Mouse (Mus musculus) right cerebral cortex, adult 18-20 months (tissue): Measurements from ENCODE around the gene Nup153.
A peak's percentile ranks its signal among the peaks of the same experiment; 100 is the strongest.

Experiments used
- DNase-seq: peaks from one replicate; pipeline ENCODE4 v3.0.0; 2022; ENCODE audit warnings: mixed read lengths

Nup153 gene

GRCm38 (mm10) chr13:46669048-46669619, 58.6 kb downstream of the Nup153 start, which contains the start of gene Fam8a1:
Gene Fam8a1 (plus strand): TSS chr13:46669522.
- DNase-seq = peak; percentile 93

- DNase-seq = peak; percentile 54
Observed at GRCm38 (mm10) chr13:46663461-46663964, 64.2 kb downstream of the Nup153 start.

DNA sequence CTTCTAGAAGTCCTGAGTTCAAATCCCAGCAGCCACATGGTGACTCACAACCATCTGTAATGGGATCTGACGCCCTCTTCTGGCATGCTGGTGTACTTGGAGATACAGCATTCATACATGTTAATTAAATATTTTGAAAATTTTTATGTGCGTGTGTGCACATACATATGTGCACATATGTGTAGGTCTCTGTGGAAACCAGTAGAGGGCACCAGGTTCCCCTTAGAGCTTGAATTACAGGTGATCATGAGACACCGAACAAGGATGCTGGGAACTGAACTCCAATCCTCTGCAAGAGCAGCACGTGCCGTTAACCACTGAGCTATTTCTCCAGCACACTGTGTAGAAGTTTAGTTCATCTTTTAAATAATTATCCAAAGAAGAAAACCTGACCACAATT, 68.5 kb downstream of the Nup153 start:
- no peak for DNase-seq

DNA sequence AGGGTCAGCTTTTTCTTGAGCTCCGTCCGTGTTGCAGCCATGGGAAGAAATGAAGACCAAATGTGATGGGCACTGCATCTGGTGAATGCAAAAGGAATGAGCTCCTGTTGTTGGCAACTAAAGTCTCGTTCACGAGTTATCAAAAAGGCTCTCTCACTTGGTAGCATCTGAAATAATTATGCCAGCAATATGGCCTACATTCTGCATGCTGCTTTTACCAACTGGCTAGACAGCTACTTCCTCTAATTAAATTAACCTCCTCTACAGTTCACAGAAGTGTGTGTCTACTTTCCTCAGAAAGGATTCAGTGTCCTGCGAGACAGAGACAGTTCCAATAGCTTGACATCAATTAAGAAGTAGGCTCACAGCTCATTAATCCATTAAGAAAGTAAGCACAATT, 73.2 kb downstream of the Nup153 start:
- DNase-seq = no peak

- DNase-seq = no peak
Observed at GRCm38 (mm10) chr13:46653671-46654070, 74.1 kb downstream of the Nup153 start.

- no peak for DNase-seq
Observed at GRCm38 (mm10) chr13:46652671-46653070, 75.1 kb downstream of the Nup153 start.

DNA sequence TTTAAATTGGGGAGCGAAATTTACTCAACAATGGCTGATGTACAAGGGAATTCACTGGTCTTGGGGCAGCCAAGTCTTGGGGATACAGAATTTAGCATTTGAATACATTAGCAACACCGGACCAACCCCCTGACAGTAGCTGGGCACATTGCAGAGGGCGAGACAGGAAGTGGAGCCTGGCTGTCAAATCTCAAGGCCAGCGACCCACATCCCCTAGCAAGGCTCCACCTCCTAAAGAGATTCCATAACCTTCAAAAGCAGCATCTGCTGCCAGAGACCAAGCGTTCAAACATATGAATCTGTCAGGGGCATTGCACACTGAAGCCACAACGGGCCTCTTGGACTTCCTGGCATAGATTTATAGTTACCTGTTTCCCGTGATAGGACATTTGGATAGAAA, 75.9 kb downstream of the Nup153 start:
- no peak for DNase-seq

GRCm38 (mm10) chr13:46645476-46645875, 82.3 kb downstream of the Nup153 start:
- no peak for DNase-seq

DNA sequence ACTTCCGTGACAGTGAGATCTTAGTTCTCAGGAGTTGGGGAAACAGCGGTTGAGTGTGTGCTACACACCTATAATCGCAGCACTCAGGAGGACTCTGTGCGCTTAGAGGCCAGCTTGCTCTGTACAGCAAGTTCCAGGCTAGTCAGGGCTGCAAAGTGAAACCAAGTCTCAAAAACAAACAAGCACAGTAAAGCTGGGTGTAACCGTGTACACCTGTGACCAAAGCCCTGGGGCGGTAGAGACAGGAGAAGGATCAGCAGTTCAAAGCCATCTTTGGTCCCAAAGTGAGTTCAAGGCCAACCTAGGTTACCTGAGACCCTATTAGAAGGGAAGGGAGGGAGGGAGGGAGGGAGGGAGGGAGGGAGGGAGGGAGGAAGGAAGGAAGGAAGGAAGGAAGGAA, 83.6 kb downstream of the Nup153 start:
- DNase-seq = no peak

DNA sequence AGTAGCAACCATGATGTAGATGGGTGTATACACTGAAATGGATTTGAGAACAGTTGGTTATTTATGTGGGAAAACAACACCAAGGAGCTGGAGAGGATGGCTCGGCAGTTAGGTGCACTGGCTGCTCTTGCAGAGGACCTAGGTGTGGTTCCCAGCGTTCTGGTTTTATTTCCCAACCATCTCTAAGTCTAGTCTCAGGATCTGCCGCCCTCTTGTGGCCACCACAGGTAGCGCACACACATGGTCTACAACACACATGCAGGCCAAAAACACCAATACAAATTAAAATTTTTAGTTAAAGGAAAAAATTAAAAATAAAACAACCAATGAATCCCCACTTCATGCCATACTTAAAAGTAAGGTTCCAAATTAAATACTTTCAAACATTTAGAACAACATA, 85.4 kb downstream of the Nup153 start:
- DNase-seq = no peak

DNA sequence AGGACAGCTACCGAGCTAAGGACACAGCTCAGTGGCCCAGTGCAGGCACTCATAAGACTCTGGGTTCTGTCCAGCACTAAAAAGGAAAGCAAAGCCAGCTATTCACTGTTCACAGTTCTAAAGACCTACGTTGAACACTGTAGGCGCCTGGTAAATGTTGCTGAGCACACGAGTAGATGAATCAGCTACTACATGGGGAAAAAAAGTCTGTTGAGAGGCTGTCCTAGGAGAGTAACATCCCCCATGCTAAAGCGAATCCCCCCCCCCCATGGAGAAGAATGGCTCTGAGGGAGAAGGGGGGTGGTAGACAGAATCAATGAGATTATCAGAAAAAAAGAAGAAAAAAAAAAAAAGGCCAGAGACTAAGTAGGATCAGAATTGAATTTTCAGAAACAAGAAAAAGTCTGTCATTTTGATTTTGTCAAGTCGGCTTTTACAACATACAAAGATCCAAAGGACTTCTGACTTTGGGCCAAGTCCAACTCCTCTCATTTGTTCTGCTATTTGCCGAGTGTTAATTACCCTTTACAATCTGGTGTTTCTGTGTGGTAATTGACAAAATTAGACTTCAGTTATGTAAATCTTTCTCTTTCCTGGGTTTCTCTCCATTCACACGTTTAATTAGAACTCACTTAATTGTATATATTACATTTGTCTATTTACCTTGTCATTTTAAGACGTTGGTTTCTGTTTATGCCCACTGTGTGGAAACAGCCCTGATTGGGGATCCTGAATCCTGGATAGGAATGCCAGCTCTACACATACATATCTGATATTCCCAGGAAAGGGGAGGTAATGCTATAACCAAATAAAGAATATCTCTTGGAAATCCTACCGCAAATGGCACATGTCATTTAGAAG, 86.9 kb downstream of the Nup153 start:
- no peak for DNase-seq

GRCm38 (mm10) chr13:46634133-46634488, 93.6 kb downstream of the Nup153 start:
- no peak for DNase-seq

DNA sequence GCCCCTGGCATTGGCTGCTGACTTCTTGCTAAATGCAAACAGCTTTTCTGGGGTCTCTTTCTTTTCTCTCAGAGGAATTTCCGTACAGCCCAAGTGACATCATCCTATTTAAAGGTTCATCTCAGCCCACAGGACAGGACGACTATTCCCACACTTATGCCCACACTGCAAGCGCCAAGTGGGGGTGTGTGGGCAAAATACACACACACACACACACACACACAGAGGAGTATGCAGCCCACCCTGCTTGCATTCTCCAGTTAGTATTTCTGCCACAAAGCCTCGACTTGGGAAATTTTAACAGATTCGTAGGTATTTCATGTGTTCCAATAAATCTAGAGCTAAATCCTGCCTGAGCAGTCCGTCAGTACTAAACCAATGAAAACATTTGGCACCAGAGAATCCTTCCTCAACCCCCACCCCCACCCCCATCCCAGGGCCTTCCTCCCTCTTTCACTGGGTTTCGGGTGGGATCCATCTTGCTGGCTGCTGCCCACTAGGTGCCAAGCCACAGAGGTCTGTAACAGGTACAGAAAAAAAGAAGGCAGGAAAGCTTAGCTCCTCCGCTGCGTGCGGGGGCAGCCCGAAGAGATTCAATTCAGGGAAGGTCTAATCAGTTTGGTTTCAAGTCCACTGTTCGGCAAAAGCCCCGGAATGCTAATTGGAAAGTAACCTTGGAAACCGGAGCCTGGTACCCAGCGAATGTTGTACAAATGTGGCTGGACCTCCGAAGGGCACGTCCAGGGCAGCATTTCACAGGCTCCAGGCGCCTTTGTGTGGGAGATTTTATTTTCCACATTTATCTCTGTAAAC, 94.2 kb downstream of the Nup153 start:
- peak; percentile 57 for DNase-seq

- no peak for DNase-seq
Observed at GRCm38 (mm10) chr13:46632796-46633195, 94.9 kb downstream of the Nup153 start.
